Mouse (Mus musculus) neural tube, embryonic 11.5 days (tissue): ENCODE measurements around the gene Tmem239. TPM values are rescaled to one million over a fixed set of nuclear protein-coding genes. Genes with fewer than 3 reads are reported as not detected.

Experiments used
- ATAC-seq: fragments of 200-750 bp; cut with Nextera tagmentation; 2 replicates; pipeline ENCODE4 v1.8.0; 2017; ENCODE audit warnings: moderate number of reproducible peaks, mild to moderate bottlenecking, moderate TSS enrichment, moderate library complexity; ENCODE audit not compliant: insufficient read depth, low FRiP score, low TSS enrichment
- DNase-seq: peaks from one replicate; pipeline ENCODE4 v3.0.0-alpha.2; 2015; ENCODE audit warnings: low spot score
- H3K27ac ChIP-seq: fragments of 300-500 bp; sonication (generic); 2 replicates; pipeline ENCODE4 v1.5.1; 2014; ENCODE audit warnings: low read depth, mild to moderate bottlenecking, low read length
- H3K27me3 ChIP-seq: fragments of 300-500 bp; sonication (generic); 2 replicates; pipeline ENCODE4 v1.6.1; 2014; ENCODE audit warnings: mild to moderate bottlenecking, low read length, mixed read lengths; ENCODE audit not compliant: control insufficient read depth, insufficient read depth
- H3K36me3 ChIP-seq: fragments of 300-500 bp; sonication (generic); 2 replicates; pipeline ENCODE4 v1.6.1; 2014; ENCODE audit warnings: mild to moderate bottlenecking, low read length, moderate library complexity, mixed read lengths; ENCODE audit not compliant: control insufficient read depth, insufficient read depth
- H3K4me1 ChIP-seq: fragments of 300-500 bp; sonication (generic); 2 replicates; pipeline ENCODE4 v1.6.1; 2014; ENCODE audit warnings: low read length, mixed read lengths; ENCODE audit not compliant: control insufficient read depth, insufficient read depth
- H3K4me2 ChIP-seq: fragments of 300-500 bp; sonication (generic); 2 replicates; pipeline ENCODE4 v1.6.1; 2014; ENCODE audit warnings: low read depth, mild to moderate bottlenecking, moderate library complexity
- H3K4me3 ChIP-seq: fragments of 300-500 bp; sonication (generic); 2 replicates; pipeline ENCODE4 v1.5.1; 2014; ENCODE audit warnings: low read depth, low read length
- H3K9ac ChIP-seq: fragments of 300-500 bp; sonication (generic); 2 replicates; pipeline ENCODE4 v1.6.1; 2014; ENCODE audit warnings: mild to moderate bottlenecking, low read length
- H3K9me3 ChIP-seq: fragments of 300-500 bp; sonication (generic); 2 replicates; pipeline ENCODE4 v1.6.1; 2016; ENCODE audit warnings: low read length; ENCODE audit not compliant: control insufficient read depth
- WGBS: fragments of 180-500 bp; shearing (Covaris S2); extraction: QIAGEN DNeasy Blood & Tissue Kit; methylation state at CpG from one replicate; pipeline ENCODE4 v1.1.7; 2014; 5-methylcytosine and 5-hydroxymethylcytosine counted together
- polyA plus RNA-seq: library from polyadenylated mRNA; unstranded; fragments of >200 nt; fragmentation: Nextera tagmentation; extraction: Ambion mirVana; gene quantifications from 2 replicates; pipeline ENCODE4 v1.2.1, GENCODE M21; 2014

The Tmem239 gene
- polyA plus RNA-seq, 1 experiment from 2014 or later: 0.17 TPM

DNA sequence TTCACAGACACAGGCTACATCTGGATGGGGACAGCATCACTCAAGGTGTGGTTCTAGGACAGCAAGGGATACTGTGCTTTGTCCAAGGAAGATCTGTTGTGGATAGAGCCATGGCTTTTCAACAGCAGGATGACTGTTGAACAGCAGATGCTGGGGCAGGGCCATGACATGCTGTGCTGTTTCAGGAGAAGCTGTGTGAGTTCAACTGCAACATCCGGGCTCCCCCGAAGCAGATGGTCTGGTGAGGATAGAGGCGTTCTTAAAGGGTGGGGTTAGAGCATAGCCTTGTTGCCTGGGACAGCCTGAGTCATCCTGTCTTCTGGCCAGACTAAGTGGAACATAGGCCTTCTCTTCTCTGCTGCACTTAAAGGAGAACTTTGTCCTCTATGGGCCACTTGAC lies 32.6 kb downstream of the Tmem239 start:
- Histone ChIP-seq H3K9me3 (no peaks in the 10 kb centered on the region), H3K4me3 (no peak overlapping the region), H3K27me3 (no peaks in the 10 kb centered on the region), H3K4me2 (no peak overlapping the region), H3K36me3 (peaks cover 25% of the 10 kb centered on the region), H3K4me1 (no peaks in the 10 kb centered on the region), H3K27ac (no peak overlapping the region), H3K9ac (no peak overlapping the region)
- no peak for ATAC-seq
- WGBS: 87% methylated on average over 3 of the region's 3 CpGs
- DNase-seq: no peak

- H3K4me3 ChIP-seq: no peak overlapping the region
- peaks cover 27% of the 10 kb centered on the region for H3K36me3 ChIP-seq
- ATAC-seq (no peak), DNase-seq (no peak)
- no peaks in the 10 kb centered on the region for H3K4me1 ChIP-seq
- H3K9me3 ChIP-seq: no peaks in the 10 kb centered on the region
- H3K4me2 ChIP-seq: no peak overlapping the region
- H3K27me3 ChIP-seq: no peaks in the 10 kb centered on the region
- no peak overlapping the region for H3K9ac ChIP-seq
- no peak overlapping the region for H3K27ac ChIP-seq
- 91% methylated on average over 4 of the region's 4 CpGs for WGBS
These were observed 33.7 kb downstream of the Tmem239 start for GRCm38 (mm10) chr2:130439840-130440480.

DNA sequence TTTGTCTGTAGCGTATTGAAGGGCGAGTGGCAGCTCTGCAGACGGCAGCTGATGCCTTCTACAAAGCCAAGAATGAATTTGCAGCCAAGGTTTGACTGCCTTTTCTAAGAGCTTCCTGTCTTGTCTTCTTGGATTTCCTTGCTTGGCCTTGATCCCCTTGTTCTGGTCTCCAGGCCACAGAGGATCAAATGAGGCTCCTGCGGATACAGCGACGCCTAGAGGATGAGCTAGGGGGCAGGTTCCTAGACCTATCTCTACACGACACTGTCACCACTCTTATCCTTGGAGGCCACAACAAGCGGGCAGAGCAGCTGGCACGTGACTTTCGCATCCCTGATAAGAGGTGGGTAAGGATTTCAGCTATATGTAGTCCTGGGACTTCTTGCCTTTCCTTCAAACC lies 35.9 kb downstream of the Tmem239 start:
- Histone ChIP-seq H3K27ac (no peak overlapping the region), H3K36me3 (peaks cover 27% of the 10 kb centered on the region), H3K4me1 (no peaks in the 10 kb centered on the region), H3K4me3 (no peak overlapping the region), H3K4me2 (no peak overlapping the region), H3K9me3 (no peaks in the 10 kb centered on the region), H3K9ac (no peak overlapping the region), H3K27me3 (no peaks in the 10 kb centered on the region)
- DNase-seq (no peak), ATAC-seq (no peak)
- WGBS: 86% methylated on average over 10 of the region's 10 CpGs

GRCm38 (mm10) chr2:130448449-130448848 lies 42.2 kb downstream of the Tmem239 start:
- H3K36me3 ChIP-seq: peaks cover 2% of the 10 kb centered on the region
- DNase-seq (no peak), ATAC-seq (no peak)
- H3K4me3 ChIP-seq: no peak overlapping the region
- H3K4me1 ChIP-seq: peaks cover 9% of the 10 kb centered on the region
- no peak overlapping the region for H3K27ac ChIP-seq
- H3K27me3 ChIP-seq: 0 out of 2 replicates have a peak, but pooled peaks cover 3% of the 10 kb centered on the region
- H3K9ac ChIP-seq: no peak overlapping the region
- H3K4me2 ChIP-seq: no peak overlapping the region
- no peaks in the 10 kb centered on the region for H3K9me3 ChIP-seq

DNA sequence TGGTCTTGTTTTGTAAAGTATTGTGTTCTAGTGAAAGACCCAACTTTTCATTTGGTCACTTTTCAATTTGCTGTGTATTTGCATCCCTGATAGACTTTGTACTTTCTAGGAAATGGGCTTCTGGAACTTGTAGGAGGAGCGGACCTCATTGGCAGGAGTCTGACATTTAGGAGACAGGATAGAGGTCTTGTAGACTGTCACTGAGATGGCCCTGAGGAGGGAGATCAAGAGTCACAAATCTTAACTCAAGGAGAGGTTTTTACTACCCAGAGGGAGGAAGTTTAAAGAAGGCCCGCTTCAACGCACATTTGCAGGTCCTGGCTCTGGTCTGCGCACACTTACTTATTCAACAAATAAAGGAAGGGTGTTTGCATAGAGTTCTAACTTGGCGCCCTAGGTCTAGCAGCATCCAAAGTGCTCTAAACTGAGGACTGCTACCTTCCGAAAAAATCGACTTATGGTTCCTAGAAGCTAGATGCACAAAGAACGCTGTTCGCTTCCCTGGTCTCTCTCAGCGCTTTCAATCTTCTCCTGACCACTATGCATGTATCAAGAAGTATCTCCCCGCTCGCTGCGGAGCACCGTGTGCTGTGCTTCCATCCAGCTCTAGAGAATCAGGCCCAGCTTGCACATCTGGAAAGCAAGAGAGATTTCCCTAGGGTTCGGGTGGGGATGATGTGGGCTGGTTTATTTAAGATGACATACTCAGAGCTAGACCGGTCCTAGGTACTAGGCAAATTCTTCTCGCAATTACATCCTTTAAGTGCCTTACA lies 42.9 kb downstream of the Tmem239 start:
- peaks cover 9% of the 10 kb centered on the region for H3K4me1 ChIP-seq
- DNase-seq (peak; percentile 51), ATAC-seq (peak; percentile 10; the same call in 1 of the 2 replicates)
- peak overlapping the region; percentile 92 for H3K4me3 ChIP-seq
- 6% methylated on average over 17 of the region's 17 CpGs for WGBS
- peak overlapping the region; percentile 87 for H3K9ac ChIP-seq
- H3K27ac ChIP-seq: no peak overlapping the region
- H3K9me3 ChIP-seq: no peaks in the 10 kb centered on the region
- H3K27me3 ChIP-seq: 0 out of 2 replicates have a peak, but pooled peaks cover 3% of the 10 kb centered on the region
- peak overlapping the region; percentile 82 for H3K4me2 ChIP-seq
- H3K36me3 ChIP-seq: 0 out of 2 replicates have a peak, but pooled peaks cover 2% of the 10 kb centered on the region

DNA sequence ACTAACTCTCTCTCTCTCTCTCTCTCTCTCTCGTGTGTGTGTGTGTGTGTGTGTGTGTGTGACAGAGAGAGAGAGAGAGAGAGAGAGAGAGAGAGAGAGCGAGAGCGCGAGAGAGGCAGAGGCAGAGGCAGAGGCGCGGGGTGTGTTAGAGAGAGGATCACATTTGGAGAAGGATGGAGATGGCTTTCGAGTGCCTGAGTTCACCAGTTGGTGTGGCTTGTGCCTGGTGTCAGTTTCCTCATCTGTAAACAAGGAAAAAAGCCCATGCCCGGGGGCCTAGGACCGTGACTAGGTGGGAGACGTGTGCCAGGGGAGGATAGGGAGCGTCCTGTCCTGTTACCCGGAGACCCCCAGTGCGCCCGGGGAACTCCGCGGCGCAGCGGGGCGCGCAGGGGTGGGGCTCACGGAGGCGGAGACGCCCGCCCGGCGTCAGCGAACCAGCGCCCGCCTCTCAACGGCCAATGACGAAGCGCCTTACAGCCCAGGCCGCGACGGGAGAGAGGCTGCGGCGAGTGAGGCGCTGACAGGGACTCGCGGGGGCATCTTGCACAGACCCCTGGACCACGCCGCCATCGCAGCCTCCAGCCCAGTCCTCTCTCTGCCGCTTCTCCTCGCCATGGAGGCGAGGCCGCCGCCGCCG lies 43.6 kb downstream of the Tmem239 start, which contains the start of gene Ptpra:
Gene Ptpra, plus strand, starts transcription at position 485 of the 640 bp plus-strand sequence.
- H3K4me3 ChIP-seq: peak within 1 kb of the TSS; percentile 92
- no peaks in the 10 kb centered on the region for H3K9me3 ChIP-seq
- peak within 1 kb of the TSS; percentile 72; the same call in 1 of the 2 replicates for H3K27ac ChIP-seq
- ATAC-seq (peak; percentile 95), DNase-seq (peak; percentile 93)
- peak within 1 kb of the TSS; percentile 82 for H3K4me2 ChIP-seq
- H3K27me3 ChIP-seq: 0 out of 2 replicates have a peak, but pooled peaks cover 3% of the 10 kb centered on the region
- H3K9ac ChIP-seq: peak within 1 kb of the TSS; percentile 87
- H3K4me1 ChIP-seq: peaks cover 9% of the 10 kb centered on the region
- WGBS: under 1% methylated on average over 42 of the region's 50 CpGs
- no peaks in the 10 kb centered on the region for H3K36me3 ChIP-seq

- ATAC-seq (peak; percentile 83), DNase-seq (no peak)
- H3K9ac ChIP-seq: peak overlapping the region; percentile 87
- H3K36me3 ChIP-seq: no peaks in the 10 kb centered on the region
- H3K4me1 ChIP-seq: peaks cover 9% of the 10 kb centered on the region
- 0 out of 2 replicates have a peak, but pooled peaks cover 3% of the 10 kb centered on the region for H3K27me3 ChIP-seq
- H3K4me3 ChIP-seq: peak overlapping the region; percentile 92
- H3K27ac ChIP-seq: peak overlapping the region; percentile 72; the same call in 1 of the 2 replicates
- H3K4me2 ChIP-seq: peak overlapping the region; percentile 82
- under 1% methylated on average over 39 of the region's 47 CpGs for WGBS
- no peaks in the 10 kb centered on the region for H3K9me3 ChIP-seq
These were observed 44.1 kb downstream of the Tmem239 start for GRCm38 (mm10) chr2:130450434-130450796.

- ATAC-seq (no peak), DNase-seq (no peak)
- Histone ChIP-seq H3K36me3 (no peaks in the 10 kb centered on the region), H3K4me1 (peaks cover 9% of the 10 kb centered on the region), H3K27ac (no peak overlapping the region), H3K9ac (peak overlapping the region; percentile 87), H3K4me2 (peak overlapping the region; percentile 82), H3K4me3 (peak overlapping the region; percentile 92), H3K27me3 (0 out of 2 replicates have a peak, but pooled peaks cover 3% of the 10 kb centered on the region), H3K9me3 (no peaks in the 10 kb centered on the region)
- WGBS: 76% methylated on average over 14 of the region's 14 CpGs
These were observed 44.9 kb downstream of the Tmem239 start for GRCm38 (mm10) chr2:130451086-130451726.
